Mouse (Mus musculus) activated CD4-positive, CD25-positive, alpha-beta regulatory T cell (primary cell): ENCODE measurements around the gene Zzz3. TPM values are rescaled to one million over a fixed set of nuclear protein-coding genes. Genes with fewer than 3 reads are reported as not detected.

Experiments
- polyA plus RNA-seq, 2 experiments: library from polyadenylated mRNA; unstranded; fragments of 100-300 nt; shearing (Covaris generic); gene quantifications; one replicate each; pipeline ENCODE4 v1.2.1; 2017

The Zzz3 gene
- 10 to 100 TPM; 44.1 to 51.8 TPM for polyA plus RNA-seq

GRCm38 (mm10) chr3:152395350-152396277, at the start of gene Zzz3:
Gene Zzz3, plus strand, starts transcription at chr3:152395473.

GRCm38 (mm10) chr3:152345732-152346632, 49.3 kb upstream of the Zzz3 start, which contains the start of gene Usp33:
Gene Usp33, plus strand, starts transcription at chr3:152346478.

Other genes starting within 250 kb of the Zzz3 start
- under 1 TPM; 0.37 to 0.81 TPM for gene Gipc2, start 229.2 kb upstream of the Zzz3 start, polyA plus RNA-seq
- gene Dnajb4, start 185.2 kb upstream of the Zzz3 start, polyA plus RNA-seq: 1 to 10 TPM; 8.6 to 9.8 TPM
- 100 to 1,000 TPM; 161 to 163 TPM for gene Fubp1, start 185.1 kb upstream of the Zzz3 start, polyA plus RNA-seq
- gene Nexn, start 129.1 kb upstream of the Zzz3 start, polyA plus RNA-seq: under 1 TPM in 1 of 2 experiments, not detected in 1; 0.74 TPM
- 10 to 100 TPM in 1 of 2 experiments, 1 to 10 TPM in 1; 8.7 to 12.1 TPM for gene Miga1, start 55.1 kb upstream of the Zzz3 start, polyA plus RNA-seq
- 10 to 100 TPM; 55.0 to 61.1 TPM for gene Usp33, start 49.0 kb upstream of the Zzz3 start, polyA plus RNA-seq